Mouse (Mus musculus): Measurements from ENCODE around the gene Cutc. TPM values are rescaled to one million over a fixed set of nuclear protein-coding genes. Genes with fewer than 3 reads are reported as not detected.

Cutc gene
- total and polyA plus RNA-seq, 3 experiments = 10.0 to 18.8 TPM; not detected in 1

DNA sequence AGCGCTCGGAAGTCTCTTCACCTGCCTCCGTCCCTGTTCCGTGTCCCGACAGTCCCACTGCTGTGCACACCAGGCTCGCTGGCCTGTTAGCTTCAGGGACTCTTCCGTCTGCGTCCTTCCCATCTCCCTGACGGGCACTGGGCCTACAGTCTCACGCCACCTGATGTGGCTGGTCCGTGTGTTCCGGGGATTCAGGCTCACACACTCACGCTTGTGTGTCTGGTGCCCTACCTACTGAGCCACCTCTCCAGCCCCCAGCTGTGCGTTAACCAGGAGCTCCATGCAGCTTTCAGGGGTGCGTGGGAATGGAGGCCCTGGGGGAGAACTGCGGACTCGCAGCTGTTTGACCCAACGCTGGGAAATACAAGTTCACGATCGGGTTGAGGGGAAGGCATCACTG is 28.6 kb upstream of the Cutc start:
- no peaks in the 10 kb centered on the region for H3K79me2 ChIP-seq (ENCODE audit: control insufficient read depth, insufficient read depth, low read length, poor library complexity)
- H3K27me3 ChIP-seq (ENCODE audit: control insufficient read depth in 1 of 2, insufficient read depth in 2 of 2, low read length in 2 of 2) = no peaks in the 10 kb centered on the region
- peaks cover 0 to 3% of the 10 kb centered on the region in 2 experiments; a peak in 1 of 4 replicates for H3K4me1 ChIP-seq (ENCODE audit: control insufficient read depth in 1 of 2, insufficient read depth in 2 of 2, low read length in 2 of 2)
- H3K9ac ChIP-seq (ENCODE audit: control insufficient read depth, low read depth, low read length, poor library complexity, severe bottlenecking) = no peak overlapping the region
- H3K36me3 ChIP-seq (ENCODE audit: control insufficient read depth in 1 of 2, insufficient read depth in 2 of 2, low read length in 2 of 2) = peaks cover 0 to 3% of the 10 kb centered on the region in 2 experiments; a peak in 2 of 4 replicates
- TF ChIP-seq SIN3A (IDR thresholded peaks at IDR 0.05; ENCODE audit: low read length) = no peak
- no peak for TF ChIP-seq GATA1 (IDR thresholded peaks at IDR 0.05; ENCODE audit: low read depth, low read length)
- no peak for TF ChIP-seq JUND (IDR thresholded peaks at IDR 0.05; ENCODE audit: low read depth, low read length)
- TF ChIP-seq SMC3 (IDR thresholded peaks at IDR 0.05; ENCODE audit: low read depth, low read length) = no peak
- H3K4me3 ChIP-seq (ENCODE audit: control insufficient read depth in 1 of 2, insufficient read depth in 1 of 2, low read depth in 2 of 2, low read length in 2 of 2) = no peak overlapping the region
- DNase-seq (ENCODE audit: low read depth, low spot score) = no peak
- no peak overlapping the region for H3K27ac ChIP-seq (ENCODE audit: control insufficient read depth, low read depth, low read length)
- no peaks in the 10 kb centered on the region for H3K9me3 ChIP-seq (replicated peaks; ENCODE audit: insufficient read depth, low read length)

GRCm38 (mm10) chr19:43724821-43725220 is 28.0 kb upstream of the Cutc start:
- H3K27ac ChIP-seq (ENCODE audit: control insufficient read depth, low read depth, low read length) = no peak overlapping the region
- DNase-seq (ENCODE audit: low read depth, low spot score) = no peak
- no peak overlapping the region for H3K9ac ChIP-seq (ENCODE audit: control insufficient read depth, low read depth, low read length, poor library complexity, severe bottlenecking)
- H3K9me3 ChIP-seq (replicated peaks; ENCODE audit: insufficient read depth, low read length) = no peaks in the 10 kb centered on the region
- no peak overlapping the region for H3K4me3 ChIP-seq (ENCODE audit: control insufficient read depth in 1 of 2, insufficient read depth in 1 of 2, low read depth in 2 of 2, low read length in 2 of 2)
- H3K4me1 ChIP-seq (ENCODE audit: control insufficient read depth in 1 of 2, insufficient read depth in 2 of 2, low read length in 2 of 2) = peaks cover 0 to 3% of the 10 kb centered on the region in 2 experiments; a peak in 1 of 4 replicates
- H3K79me2 ChIP-seq (ENCODE audit: control insufficient read depth, insufficient read depth, low read length, poor library complexity) = no peaks in the 10 kb centered on the region
- no peaks in the 10 kb centered on the region for H3K27me3 ChIP-seq (ENCODE audit: control insufficient read depth in 1 of 2, insufficient read depth in 2 of 2, low read length in 2 of 2)
- TF ChIP-seq USF2 (IDR thresholded peaks at IDR 0.05; ENCODE audit: borderline replicate concordance in 1 of 2, insufficient read depth in 1 of 2, low read depth in 1 of 2, low read length in 2 of 2) = no peak
- no peak for TF ChIP-seq MAX (IDR thresholded peaks at IDR 0.05; ENCODE audit: low read length)
- TF ChIP-seq CHD1 (IDR thresholded peaks at IDR 0.05; ENCODE audit: low read depth, low read length) = no peak
- no peak for TF ChIP-seq ZKSCAN1 (IDR thresholded peaks at IDR 0.05; ENCODE audit: low read depth, low read length)
- no peak for TF ChIP-seq CTCF (IDR thresholded peaks at IDR 0.05 in 2 of 3, conservative IDR thresholded peaks at IDR 0.05 in 1 of 3; ENCODE audit: control insufficient read depth in 1 of 3, insufficient read depth in 1 of 3, low read depth in 2 of 3, low read length in 3 of 3, poor library complexity in 1 of 3, severe bottlenecking in 1 of 3)
- no peak for TF ChIP-seq ZNF384 (IDR thresholded peaks at IDR 0.05; ENCODE audit: low read depth, low read length)
- TF ChIP-seq ZC3H11A (IDR thresholded peaks at IDR 0.05; ENCODE audit: low read depth, low read length) = no peak
- TF ChIP-seq ZMIZ1 (IDR thresholded peaks at IDR 0.05; ENCODE audit: low read depth, low read length) = no peak
- no peak for TF ChIP-seq RAD21 (IDR thresholded peaks at IDR 0.05; ENCODE audit: low read depth, low read length)
- no peak for TF ChIP-seq MEF2A (IDR thresholded peaks at IDR 0.05; ENCODE audit: extremely low read depth, insufficient replicate concordance, low read depth, low read length, poor library complexity, severe bottlenecking)
- no peak for TF ChIP-seq POLR2AphosphoS2 (IDR thresholded peaks at IDR 0.05; ENCODE audit: low read length)
- TF ChIP-seq E2F4 (IDR thresholded peaks at IDR 0.05; ENCODE audit: borderline replicate concordance, low read depth, low read length) = no peak
- TF ChIP-seq TAL1 (IDR thresholded peaks at IDR 0.05; ENCODE audit: low read length) = no peak
- H3K36me3 ChIP-seq (ENCODE audit: control insufficient read depth in 1 of 2, insufficient read depth in 2 of 2, low read length in 2 of 2) = peaks cover 0 to 3% of the 10 kb centered on the region in 2 experiments; a peak in 2 of 4 replicates
